Mouse (Mus musculus): ENCODE results near the gene Fli1.

Gene Fli1

GRCm38 (mm10) chr9:32468313-32468712 is 74.3 kb downstream of the Fli1 start:
- DNase-seq (ENCODE audit: low spot score in 2 of 2): no peak

- DNase-seq (ENCODE audit: low spot score in 2 of 2): no peak
Observed at GRCm38 (mm10) chr9:32467443-32467842, 75.2 kb downstream of the Fli1 start.

DNA sequence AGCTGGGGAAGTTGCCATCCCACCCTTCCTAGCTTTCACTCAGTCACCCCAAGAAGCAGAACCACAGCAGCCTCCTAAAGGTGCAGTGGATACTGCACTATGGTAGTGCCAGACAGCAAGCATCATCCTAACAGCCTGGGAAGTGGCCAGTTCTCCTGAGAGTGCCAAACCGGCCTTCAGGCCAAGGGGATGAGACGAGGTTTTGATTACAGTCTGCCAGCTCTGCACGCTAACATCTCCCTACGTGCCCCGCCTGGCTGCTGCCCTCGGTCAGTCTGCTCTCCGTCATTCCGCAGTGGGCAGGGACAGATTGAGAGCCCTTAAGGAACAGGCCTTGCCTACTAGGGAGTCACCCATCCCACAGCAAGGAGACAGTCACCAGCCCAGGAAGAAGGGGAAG is 75.8 kb downstream of the Fli1 start:
- DNase-seq (ENCODE audit: low spot score in 2 of 2): no peak

DNA sequence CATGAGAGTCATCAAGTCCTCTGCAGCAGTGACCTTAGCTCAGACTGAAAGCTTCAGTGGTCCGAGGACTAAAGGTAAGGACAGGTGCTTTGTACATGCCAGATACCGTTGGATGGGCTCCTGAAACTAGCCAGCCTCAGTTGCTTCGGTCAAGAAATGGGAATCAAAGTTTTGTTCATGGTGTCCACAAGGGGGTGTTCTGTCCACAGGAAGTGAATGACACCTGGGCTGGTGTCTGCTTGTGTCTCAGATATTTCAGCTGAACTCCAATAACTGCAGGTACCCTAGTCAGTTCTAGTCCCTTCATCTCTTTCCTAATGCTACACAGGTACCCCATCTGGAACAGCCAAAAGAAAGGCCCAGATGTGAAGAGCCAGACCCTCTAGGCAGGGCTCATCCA is 86.0 kb downstream of the Fli1 start:
- no peak for DNase-seq (ENCODE audit: low spot score in 2 of 2)

- no peak for DNase-seq (ENCODE audit: low spot score in 2 of 2)
Observed at GRCm38 (mm10) chr9:32450161-32450560, 92.5 kb downstream of the Fli1 start.

- no peak for DNase-seq (ENCODE audit: low spot score in 2 of 2)
Observed at GRCm38 (mm10) chr9:32448766-32449165, 93.9 kb downstream of the Fli1 start.

GRCm38 (mm10) chr9:32445789-32446188 is 96.9 kb downstream of the Fli1 start:
- peak in 1 of 2 experiments; percentile 35 for DNase-seq (ENCODE audit: low spot score in 2 of 2)

DNA sequence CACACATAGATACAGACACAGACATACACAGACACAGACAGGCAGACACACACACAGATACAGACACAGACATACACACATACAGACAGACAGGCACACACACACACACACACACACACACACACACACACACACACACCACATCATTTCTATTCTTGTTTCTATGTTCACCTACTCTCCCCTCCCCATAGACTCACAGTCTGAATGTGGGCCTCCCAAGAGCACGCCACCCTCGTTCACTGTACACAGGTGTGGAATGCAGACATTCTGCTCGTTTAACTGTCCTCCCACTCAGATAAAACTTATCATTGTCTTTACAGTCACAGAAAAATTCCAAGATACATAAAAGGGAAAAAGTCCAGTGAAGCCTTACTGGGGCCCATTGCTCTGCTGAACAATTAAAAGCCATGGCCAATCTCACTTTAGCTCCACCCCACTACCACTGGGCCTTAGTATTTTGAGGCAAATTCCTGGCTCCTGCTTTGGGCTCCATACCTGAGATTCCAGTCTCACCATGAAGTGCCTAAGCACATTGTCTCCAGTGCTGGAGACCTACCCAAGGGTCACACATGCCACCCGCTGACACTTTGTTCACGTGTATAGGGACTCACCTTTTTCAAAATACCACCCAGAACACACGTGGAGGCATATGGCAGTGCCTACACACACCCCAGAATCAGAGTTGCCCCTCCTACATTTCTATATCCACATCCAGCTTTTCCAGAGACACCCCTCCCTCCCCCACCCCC is 98.0 kb downstream of the Fli1 start:
- no peak for DNase-seq (ENCODE audit: low spot score in 2 of 2)

DNA sequence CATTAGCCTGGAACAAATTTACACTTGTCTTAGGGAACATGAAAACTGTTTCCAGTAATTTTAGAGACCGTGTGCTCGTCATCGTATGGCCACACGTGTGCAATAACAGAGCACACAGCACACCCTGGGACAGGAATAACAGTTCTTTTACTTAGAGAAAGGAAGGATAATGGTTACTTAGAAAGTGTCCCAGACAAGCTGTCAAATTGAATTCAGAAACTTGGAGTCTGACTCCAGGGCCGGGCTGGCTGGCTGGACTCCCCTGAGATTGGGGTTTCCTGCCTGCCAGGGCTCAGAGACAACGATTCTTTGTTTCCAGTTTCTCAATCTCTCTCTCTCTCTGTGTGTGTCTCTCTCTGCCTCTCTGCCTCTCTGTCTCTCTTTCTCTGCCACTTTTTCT is 98.8 kb downstream of the Fli1 start:
- DNase-seq (ENCODE audit: low spot score in 2 of 2): no peak

- DNase-seq (ENCODE audit: low spot score in 2 of 2): no peak
Observed at GRCm38 (mm10) chr9:32443115-32443514, 99.5 kb downstream of the Fli1 start.

GRCm38 (mm10) chr9:32434241-32435213 is 108.1 kb downstream of the Fli1 start:
- no peak for DNase-seq (ENCODE audit: low spot score in 2 of 2)

DNA sequence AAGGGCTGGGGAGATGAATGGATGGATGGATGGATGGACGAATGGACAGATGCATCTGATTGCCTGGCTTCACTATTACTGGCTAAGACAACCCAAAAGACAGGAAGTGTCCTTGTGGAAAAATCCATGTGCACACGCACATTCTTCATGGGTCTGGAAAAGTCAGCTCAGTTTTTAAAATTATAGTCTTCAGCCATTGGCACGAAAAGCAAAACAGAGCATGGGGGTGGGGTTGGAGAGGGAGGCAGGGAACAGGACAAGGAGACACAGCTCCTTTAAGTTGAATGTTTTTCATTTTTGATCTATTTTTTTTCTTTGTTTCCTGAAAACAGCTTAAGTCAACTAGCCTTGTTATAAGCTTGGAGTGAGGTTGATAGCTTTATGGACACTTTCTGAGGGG is 111.6 kb downstream of the Fli1 start:
- DNase-seq (ENCODE audit: low spot score in 2 of 2): no peak

DNA sequence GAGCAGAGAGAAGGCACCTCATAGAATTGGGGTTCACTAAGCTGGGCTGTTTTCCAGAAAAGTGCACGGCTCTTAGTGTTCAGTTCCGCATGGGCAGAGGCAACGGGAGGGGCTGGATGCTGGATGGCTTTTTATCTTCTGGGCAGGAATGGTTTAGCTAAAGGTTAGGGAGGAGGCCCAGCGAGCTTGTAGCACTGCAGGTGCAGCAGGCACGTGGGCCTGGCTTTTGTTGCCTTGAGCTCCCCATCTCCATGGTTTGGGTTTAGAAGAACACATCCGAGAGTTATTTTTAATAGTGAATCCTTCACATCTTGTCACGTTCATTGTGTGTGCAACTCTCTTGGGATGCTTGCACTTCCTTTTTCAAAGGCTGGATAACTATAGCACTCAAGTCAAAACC is 117.3 kb downstream of the Fli1 start:
- DNase-seq (ENCODE audit: low spot score in 2 of 2): no peak

GRCm38 (mm10) chr9:32420711-32421110 is 122.0 kb downstream of the Fli1 start:
- no peak for DNase-seq (ENCODE audit: low spot score in 2 of 2)

DNA sequence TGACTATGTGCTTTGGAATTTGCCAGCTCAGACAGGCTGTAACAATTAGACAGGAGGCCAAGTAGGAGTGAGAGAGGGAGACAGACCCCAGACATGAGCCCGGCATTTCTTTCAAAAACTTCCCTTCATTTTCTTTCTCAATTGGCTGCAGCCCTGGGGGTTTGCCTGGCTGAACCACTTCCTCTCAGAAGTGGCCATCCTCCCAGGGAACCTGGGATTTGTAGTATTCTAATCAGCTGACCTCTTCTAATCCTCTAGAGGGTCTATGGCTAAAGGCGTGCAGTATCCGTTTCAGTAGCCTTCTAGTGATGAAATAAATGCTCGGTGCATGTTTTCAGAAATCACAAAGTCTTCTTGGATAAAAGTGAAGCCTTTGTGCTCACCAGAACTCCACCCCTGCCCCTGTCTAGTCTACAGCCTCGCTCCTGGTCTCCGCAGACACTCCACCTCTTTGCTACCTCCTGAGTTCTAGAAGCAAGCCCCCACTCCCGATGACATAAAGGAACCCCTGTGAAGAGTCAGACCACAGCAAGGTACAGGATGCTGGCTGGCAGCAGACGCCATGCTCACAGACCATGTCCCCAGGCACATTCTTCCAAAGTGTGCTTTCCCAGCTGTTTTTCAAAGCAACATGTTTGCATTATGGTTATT is 125.1 kb downstream of the Fli1 start:
- DNase-seq (ENCODE audit: low spot score in 2 of 2): no peak

DNA sequence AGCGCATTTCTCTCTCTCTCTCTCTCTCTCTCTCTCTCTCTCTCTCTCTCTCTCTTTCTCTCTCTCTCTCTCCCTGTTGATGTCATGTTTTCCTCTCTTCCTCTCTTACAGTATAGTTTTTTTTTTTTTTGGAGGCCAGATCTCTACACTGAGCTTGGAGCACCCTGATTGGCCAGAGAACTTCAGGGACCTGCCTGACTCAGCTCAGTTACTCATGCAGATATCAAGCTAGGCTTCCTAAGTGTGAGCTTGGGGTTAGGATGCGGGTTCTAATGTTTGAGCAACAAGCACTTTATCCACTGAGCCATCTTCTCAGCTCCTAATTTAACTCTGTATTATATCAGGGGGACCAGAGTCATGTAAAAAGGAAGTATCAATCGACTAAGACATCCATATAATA is 126.7 kb downstream of the Fli1 start:
- DNase-seq (ENCODE audit: low spot score in 2 of 2): no peak

GRCm38 (mm10) chr9:32414956-32415355 is 127.7 kb downstream of the Fli1 start:
- no peak for DNase-seq (ENCODE audit: low spot score in 2 of 2)

- no peak for DNase-seq (ENCODE audit: low spot score in 2 of 2)
Observed at GRCm38 (mm10) chr9:32412836-32413580, 129.7 kb downstream of the Fli1 start.

DNA sequence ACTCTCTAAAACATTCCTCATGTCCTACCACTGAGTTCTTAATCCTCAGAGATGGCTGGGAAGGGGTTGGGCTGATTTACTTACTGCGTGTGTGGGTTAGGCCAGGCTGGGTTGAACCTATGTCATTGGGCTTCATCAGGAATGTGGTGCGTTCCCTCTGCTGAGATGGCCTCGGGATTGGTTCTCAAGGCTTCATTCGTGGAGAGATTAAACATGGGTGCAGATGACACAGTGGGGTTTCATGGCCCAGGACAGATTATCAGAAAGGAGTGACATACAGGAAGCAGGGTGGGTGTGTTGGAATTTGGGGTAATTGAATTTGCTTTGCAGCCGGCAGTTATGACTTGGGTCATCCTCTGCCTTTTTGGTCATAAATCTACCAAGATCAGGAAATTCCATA is 131.2 kb downstream of the Fli1 start:
- DNase-seq (ENCODE audit: low spot score in 2 of 2): no peak

GRCm38 (mm10) chr9:32410671-32411070 is 132.0 kb downstream of the Fli1 start:
- DNase-seq (ENCODE audit: low spot score in 2 of 2): no peak

DNA sequence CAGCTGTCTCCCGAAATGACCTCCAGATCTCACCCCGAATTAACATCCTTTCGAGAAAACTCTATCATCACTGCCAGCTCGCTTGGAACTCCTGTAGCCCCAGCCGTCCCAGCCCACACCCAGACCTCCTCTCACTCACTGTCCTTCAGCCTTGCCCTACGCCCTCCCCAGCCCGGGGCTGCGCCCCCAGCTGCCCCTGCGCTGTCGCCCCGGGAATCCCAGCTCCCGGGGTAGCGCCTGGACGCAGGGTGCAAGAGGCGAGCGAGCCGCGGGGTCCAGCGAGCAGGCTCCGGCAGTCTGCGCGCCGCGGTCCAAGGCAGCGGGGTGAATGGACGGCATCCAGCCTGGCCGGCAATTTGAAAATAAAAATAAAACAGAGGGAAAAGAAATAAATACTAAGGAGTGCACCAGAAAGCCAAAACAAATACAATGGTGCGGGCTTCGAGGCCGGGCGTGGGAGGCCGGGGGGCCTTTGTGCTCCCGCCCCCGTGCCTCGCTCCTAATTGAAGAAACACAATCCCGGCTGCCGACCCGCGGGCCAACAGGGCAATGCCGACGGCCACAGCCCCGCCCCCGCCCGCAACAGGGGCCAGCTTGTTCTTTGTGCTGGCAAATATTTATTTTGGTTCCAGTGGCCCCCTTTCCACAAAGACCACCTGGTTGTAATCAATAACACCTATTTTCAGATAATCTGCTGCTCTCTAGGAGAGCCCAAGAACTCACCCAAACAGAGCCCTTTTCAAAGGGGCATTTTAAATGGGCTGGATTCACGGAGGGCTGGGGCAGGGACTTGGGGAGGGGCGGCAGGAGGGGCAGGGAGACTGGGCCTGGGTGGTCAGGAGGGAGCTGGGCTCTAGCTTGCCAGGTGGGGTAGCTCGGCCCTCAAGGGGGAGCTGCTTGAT is 133.3 kb downstream of the Fli1 start:
- no peak for DNase-seq (ENCODE audit: low spot score in 2 of 2)
